Mouse (Mus musculus) spleen, adult 2 months (tissue): ENCODE results near the gene Cyp26b1.

Experiments used
- CTCF ChIP-seq: fragments of 200-500 bp; IDR thresholded peaks from 2 replicates; pipeline ENCODE4 v1.5.1; 2011; ENCODE audit warnings: mild to moderate bottlenecking, inconsistent platforms; ENCODE audit not compliant: insufficient read depth, insufficient read length, insufficient replicate concordance; ENCODE audit errors: extremely low read depth
- POLR2A ChIP-seq: fragments of 200-500 bp; IDR thresholded peaks from 2 replicates; pipeline ENCODE4 v1.6.1; 2011; ENCODE audit warnings: low read depth, low read length, inconsistent platforms

DNA sequence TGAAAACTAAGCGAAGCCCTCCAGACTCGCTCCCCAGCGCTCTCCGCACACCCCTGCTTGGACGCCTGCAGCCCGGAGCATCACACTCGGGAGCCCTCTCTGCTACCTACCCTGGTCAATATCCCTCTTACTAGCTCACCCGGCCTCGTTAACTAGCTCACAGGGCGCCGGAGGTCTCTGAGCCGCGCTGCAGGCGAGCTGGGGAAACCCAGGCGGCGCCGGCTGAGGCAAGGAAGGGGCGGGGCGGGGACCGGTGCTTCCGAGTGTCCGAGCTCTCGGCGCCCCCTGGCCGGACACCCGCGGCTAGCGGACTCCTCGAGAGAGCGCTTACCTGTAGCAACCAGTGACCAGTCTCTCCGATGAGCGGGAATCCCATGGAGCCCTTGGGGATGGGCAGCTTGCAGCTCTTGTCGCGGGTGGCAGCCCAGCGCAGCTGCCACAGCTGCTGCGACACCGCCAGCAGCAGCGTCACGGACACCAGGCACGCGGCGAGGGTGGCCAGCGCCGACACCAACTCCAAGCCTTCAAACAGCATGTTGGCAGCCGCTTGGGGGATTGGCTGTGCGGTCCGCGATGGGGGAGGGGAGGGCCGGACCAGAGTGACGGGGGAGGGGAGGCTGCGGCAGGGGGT lies 6.1 kb downstream of the Cyp26b1 start:
- TF ChIP-seq CTCF, result no peak
- TF ChIP-seq POLR2A, result no peak
